Mouse (Mus musculus) ES-Bruce4 (cell line): ENCODE measurements around the gene Slc35g2. TPM values are rescaled to one million over a fixed set of nuclear protein-coding genes. Genes with fewer than 3 reads are reported as not detected.

Experiments
- H3K27ac ChIP-seq: 2 replicates; pipeline ENCODE4 v1.5.1; 2012; ENCODE audit warnings: low read length, inconsistent platforms; ENCODE audit not compliant: insufficient read depth
- H3K27me3 ChIP-seq: 2 replicates; pipeline ENCODE4 v1.6.1; 2012; ENCODE audit warnings: mild to moderate bottlenecking, low read length, inconsistent platforms; ENCODE audit not compliant: control insufficient read depth, poor library complexity, insufficient read depth, severe bottlenecking
- H3K36me3 ChIP-seq: 2 replicates; pipeline ENCODE4 v1.6.1; 2012; ENCODE audit warnings: inconsistent platforms, mild to moderate bottlenecking, low read length, moderate library complexity; ENCODE audit not compliant: control insufficient read depth, poor library complexity, insufficient read depth, severe bottlenecking
- H3K4me1 ChIP-seq: one replicate; pipeline ENCODE4 v1.8.1; 2011; ENCODE audit warnings: low read length; ENCODE audit not compliant: control insufficient read depth, insufficient read depth
- H3K4me3 ChIP-seq: 2 replicates; pipeline ENCODE4 v1.5.1; 2011; ENCODE audit warnings: low read depth, mild to moderate bottlenecking, low read length
- H3K9ac ChIP-seq: 2 replicates; pipeline ENCODE4 v1.6.1; 2012; ENCODE audit warnings: low read depth, mild to moderate bottlenecking, inconsistent platforms; ENCODE audit not compliant: poor library complexity, severe bottlenecking
- H3K9me3 ChIP-seq: replicated peaks from 2 replicates; pipeline ENCODE4 v1.6.1; 2012; ENCODE audit warnings: mild to moderate bottlenecking, low read length, inconsistent platforms; ENCODE audit not compliant: control insufficient read depth, poor library complexity, insufficient read depth, severe bottlenecking
- CTCF ChIP-seq: IDR thresholded peaks from one replicate; pipeline ENCODE4 v1.8.1; 2011; ENCODE audit warnings: low read depth, low read length
- EP300 ChIP-seq: IDR thresholded peaks from 2 replicates; pipeline ENCODE4 v1.6.1; 2011; ENCODE audit warnings: low read depth, low read length; ENCODE audit not compliant: insufficient read depth
- POLR2A ChIP-seq: IDR thresholded peaks from one replicate; pipeline ENCODE4 v1.8.1; 2011; ENCODE audit warnings: low read length; ENCODE audit not compliant: insufficient read depth
- polyA plus RNA-seq: library from polyadenylated mRNA; stranded (reverse); fragments of >200 nt; gene quantifications from 2 replicates; pipeline ENCODE4 v1.2.4, GENCODE M21; 2011; ENCODE audit warnings: low read depth; ENCODE audit not compliant: missing spikeins, insufficient read depth, insufficient read length

Gene Slc35g2
- polyA plus RNA-seq, 1 experiment, result 1.9 TPM

- TF ChIP-seq CTCF (no peak), EP300 (no peak), POLR2A (no peak)
- no peak overlapping the region for H3K4me3 ChIP-seq
- no peaks in the 10 kb centered on the region for H3K9me3 ChIP-seq
- no peaks in the 10 kb centered on the region; the same call in 1 of the 2 replicates for H3K27me3 ChIP-seq
- H3K27ac ChIP-seq, result no peak overlapping the region
- H3K4me1 ChIP-seq, result peaks cover 2% of the 10 kb centered on the region
- no peaks in the 10 kb centered on the region for H3K36me3 ChIP-seq
- no peak overlapping the region for H3K9ac ChIP-seq
Measured at GRCm38 (mm10) chr9:100532847-100533505, 37.9 kb downstream of the Slc35g2 start.

GRCm38 (mm10) chr9:100531296-100531695 lies 39.6 kb downstream of the Slc35g2 start:
- H3K36me3 ChIP-seq, result no peaks in the 10 kb centered on the region
- peaks cover under 1% of the 10 kb centered on the region for H3K4me1 ChIP-seq
- H3K9me3 ChIP-seq, result no peaks in the 10 kb centered on the region
- no peaks in the 10 kb centered on the region; the same call in 1 of the 2 replicates for H3K27me3 ChIP-seq
- no peak overlapping the region for H3K27ac ChIP-seq
- TF ChIP-seq EP300 (no peak), POLR2A (no peak), CTCF (no peak)
- H3K9ac ChIP-seq, result no peak overlapping the region
- H3K4me3 ChIP-seq, result no peak overlapping the region

GRCm38 (mm10) chr9:100525225-100525624 lies 45.7 kb downstream of the Slc35g2 start:
- no peaks in the 10 kb centered on the region for H3K4me1 ChIP-seq
- H3K27ac ChIP-seq, result no peak overlapping the region
- no peak for TF ChIP-seq EP300
- no peaks in the 10 kb centered on the region for H3K36me3 ChIP-seq
- H3K27me3 ChIP-seq, result no peaks in the 10 kb centered on the region; the same call in 1 of the 2 replicates
- no peak overlapping the region for H3K4me3 ChIP-seq
- H3K9ac ChIP-seq, result no peak overlapping the region
- H3K9me3 ChIP-seq, result no peaks in the 10 kb centered on the region

GRCm38 (mm10) chr9:100522029-100522428 lies 48.9 kb downstream of the Slc35g2 start:
- Histone ChIP-seq H3K9me3 (no peaks in the 10 kb centered on the region), H3K36me3 (no peaks in the 10 kb centered on the region), H3K27me3 (no peaks in the 10 kb centered on the region), H3K27ac (no peak overlapping the region), H3K4me1 (no peaks in the 10 kb centered on the region), H3K4me3 (no peak overlapping the region), H3K9ac (no peak overlapping the region)
- TF ChIP-seq EP300 (no peak), POLR2A (no peak), CTCF (no peak)

DNA sequence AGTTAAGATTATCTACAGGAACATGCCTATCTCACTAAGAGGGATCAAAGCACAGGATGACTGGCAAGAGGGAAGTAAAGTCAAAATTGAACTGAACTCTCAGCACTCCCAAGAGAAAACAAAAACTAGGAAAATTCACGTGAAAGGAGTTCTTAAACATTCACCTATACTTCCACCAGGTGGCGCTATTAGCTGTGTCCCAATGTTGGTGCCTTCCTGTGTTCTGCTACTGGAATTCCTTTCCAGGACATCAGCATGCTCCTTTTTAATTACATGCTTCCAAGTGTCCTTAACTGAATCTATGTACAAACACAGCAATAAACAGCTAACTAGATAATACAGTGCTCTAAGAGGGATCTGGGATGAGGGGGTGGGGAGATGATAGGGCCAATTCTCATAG lies 50.3 kb downstream of the Slc35g2 start:
- TF ChIP-seq POLR2A, result no peak
- no peak for TF ChIP-seq EP300
- no peak for TF ChIP-seq CTCF
- no peaks in the 10 kb centered on the region for H3K36me3 ChIP-seq
- H3K27ac ChIP-seq, result no peak overlapping the region
- no peaks in the 10 kb centered on the region for H3K4me1 ChIP-seq
- no peak overlapping the region for H3K4me3 ChIP-seq
- H3K27me3 ChIP-seq, result no peaks in the 10 kb centered on the region
- H3K9ac ChIP-seq, result no peak overlapping the region
- no peaks in the 10 kb centered on the region for H3K9me3 ChIP-seq

GRCm38 (mm10) chr9:100520012-100520411 lies 50.9 kb downstream of the Slc35g2 start:
- no peak overlapping the region for H3K4me3 ChIP-seq
- no peak overlapping the region for H3K9ac ChIP-seq
- no peak overlapping the region for H3K27ac ChIP-seq
- no peaks in the 10 kb centered on the region for H3K4me1 ChIP-seq
- H3K36me3 ChIP-seq, result no peaks in the 10 kb centered on the region
- no peaks in the 10 kb centered on the region for H3K9me3 ChIP-seq
- no peak for TF ChIP-seq CTCF
- no peak for TF ChIP-seq POLR2A
- no peak for TF ChIP-seq EP300
- H3K27me3 ChIP-seq, result no peaks in the 10 kb centered on the region
